Mouse (Mus musculus): ENCODE measurements around the gene Svop. TPM values are rescaled to one million over a fixed set of nuclear protein-coding genes. Genes with fewer than 3 reads are reported as not detected.

The Svop gene
- total and polyA plus RNA-seq, 2 experiments from 2014 or later: 105 to 175 TPM

- H3K4me3 ChIP-seq (ENCODE audit: low read depth, low read length): no peak overlapping the region
- H3K9ac ChIP-seq (replicated peaks; ENCODE audit: low read length, poor library complexity, severe bottlenecking): no peak overlapping the region
- no peak overlapping the region for H3K27ac ChIP-seq (ENCODE audit: low read depth, low read length)
- 96% methylated on average over 1 of the region's 1 CpGs for WGBS
- TF ChIP-seq CTCF (IDR thresholded peaks at IDR 0.05): no peak
- DNase-seq (ENCODE audit: low spot score): no peak
- no peak overlapping the region for H3K4me2 ChIP-seq (ENCODE audit: low read depth, low read length, poor library complexity, severe bottlenecking)
- no peak for ATAC-seq (ENCODE audit: low FRiP score)
- H3K4me1 ChIP-seq (ENCODE audit: insufficient read depth, low read length): no peaks in the 10 kb centered on the region
- no peaks in the 10 kb centered on the region for H3K9me3 ChIP-seq (ENCODE audit: low read length)
- no peaks in the 10 kb centered on the region for H3K27me3 ChIP-seq (ENCODE audit: insufficient read depth, low read length)
- peaks cover 17% of the 10 kb centered on the region; the same call in 1 of the 2 replicates for H3K36me3 ChIP-seq (ENCODE audit: insufficient read depth, low read length)
Observed at GRCm38 (mm10) chr5:113980511-113980910, 110.9 kb downstream of the Svop start.

GRCm38 (mm10) chr5:113977309-113977708, 114.1 kb downstream of the Svop start:
- 84% methylated on average over 8 of the region's 8 CpGs for WGBS
- Histone ChIP-seq H3K36me3 (ENCODE audit: insufficient read depth, low read length) (0 out of 2 replicates have a peak, but pooled peaks cover 12% of the 10 kb centered on the region), H3K27ac (ENCODE audit: low read depth, low read length) (no peak overlapping the region)

More at GRCm38 (mm10) chr5:113977309-113977708, 114.1 kb downstream of the Svop start:
- Histone ChIP-seq H3K4me1 (ENCODE audit: insufficient read depth, low read length) (peaks cover 8% of the 10 kb centered on the region; the same call in 1 of the 2 replicates), H3K9me3 (ENCODE audit: low read length) (no peaks in the 10 kb centered on the region), H3K27me3 (ENCODE audit: insufficient read depth, low read length) (no peaks in the 10 kb centered on the region), H3K4me2 (ENCODE audit: low read depth, low read length, poor library complexity, severe bottlenecking) (no peak overlapping the region), H3K9ac (replicated peaks; ENCODE audit: low read length, poor library complexity, severe bottlenecking) (no peak overlapping the region), H3K4me3 (ENCODE audit: low read depth, low read length) (no peak overlapping the region)
- ATAC-seq (ENCODE audit: low FRiP score): no peak
- no peak for TF ChIP-seq CTCF (IDR thresholded peaks at IDR 0.05)
- DNase-seq (ENCODE audit: low spot score): no peak

Other genes with a start within 250 kb of the Svop start
- 157 and 311 TPM in 2 replicates for gene Coro1c, start 182.8 kb downstream of the Svop start, total RNA-seq (2014; rRNA removed)
- gene Coro1c, start 182.8 kb downstream of the Svop start, polyA plus RNA-seq (2015; fragmentation: Nextera tagmentation; extraction: Ambion mirVana): 165 and 171 TPM in 2 replicates
- 14.0 and 14.3 TPM in 2 replicates for gene Ssh1, start 97.7 kb downstream of the Svop start, total RNA-seq (2014; rRNA removed)
- gene Ssh1, start 97.7 kb downstream of the Svop start, polyA plus RNA-seq (2015; fragmentation: Nextera tagmentation; extraction: Ambion mirVana): 9.8 and 12.4 TPM in 2 replicates
- gene Dao, start 87.9 kb downstream of the Svop start, total RNA-seq (2014; rRNA removed): not detected in 2 replicates
- 0.09 TPM in 1 of 2 replicates, not detected in the other for gene Dao, start 87.9 kb downstream of the Svop start, polyA plus RNA-seq (2015; fragmentation: Nextera tagmentation; extraction: Ambion mirVana)
- gene Usp30, start 26.1 kb downstream of the Svop start, total RNA-seq (2014; rRNA removed): 45.3 and 56.3 TPM in 2 replicates
- gene Usp30, start 26.1 kb downstream of the Svop start, polyA plus RNA-seq (2015; fragmentation: Nextera tagmentation; extraction: Ambion mirVana): 19.3 and 20.6 TPM in 2 replicates
- 6.3 and 6.4 TPM in 2 replicates for gene Alkbh2, start 36.6 kb upstream of the Svop start, total RNA-seq (2014; rRNA removed)
- 6.1 and 7.4 TPM in 2 replicates for gene Alkbh2, start 36.6 kb upstream of the Svop start, polyA plus RNA-seq (2015; fragmentation: Nextera tagmentation; extraction: Ambion mirVana)
- 7.9 and 9.4 TPM in 2 replicates for gene Ung, start 38.8 kb upstream of the Svop start, total RNA-seq (2014; rRNA removed)
- gene Ung, start 38.8 kb upstream of the Svop start, polyA plus RNA-seq (2015; fragmentation: Nextera tagmentation; extraction: Ambion mirVana): 6.7 and 8.0 TPM in 2 replicates
- gene Acacb, start 55.0 kb upstream of the Svop start, total RNA-seq (2014; rRNA removed): 2.0 and 2.7 TPM in 2 replicates
- gene Acacb, start 55.0 kb upstream of the Svop start, polyA plus RNA-seq (2015; fragmentation: Nextera tagmentation; extraction: Ambion mirVana): 5.6 and 6.5 TPM in 2 replicates
- gene Foxn4, start 182.2 kb upstream of the Svop start, total RNA-seq (2014; rRNA removed): 0.24 and 0.66 TPM in 2 replicates
- 0.35 and 0.38 TPM in 2 replicates for gene Foxn4, start 182.2 kb upstream of the Svop start, polyA plus RNA-seq (2015; fragmentation: Nextera tagmentation; extraction: Ambion mirVana)
- gene Myo1h, start 197.6 kb upstream of the Svop start, total RNA-seq (2014; rRNA removed): 0.33 and 0.60 TPM in 2 replicates
- gene Myo1h, start 197.6 kb upstream of the Svop start, polyA plus RNA-seq (2015; fragmentation: Nextera tagmentation; extraction: Ambion mirVana): 0.43 and 0.56 TPM in 2 replicates